In genomic region chr16:75766388-75767249, GRCm38 (mm10) we compare ENCODE assay signal across 8 mouse cellular contexts. TPM values are rescaled to one million over a fixed set of nuclear protein-coding genes. Genes with fewer than 3 reads are reported as not detected.
DNase-seq lines count a peak whose midpoint lies in the region; ATAC-seq and TF ChIP-seq lines count a peak whose summit lies in the region.

Gene Hspa13 (minus strand): TSS chr16:75767104.

- no peak for TF ChIP-seq CTCF in cortical plate, adult 2 months (IDR thresholded peaks at IDR 0.05; ENCODE audit: extremely low read depth, insufficient read depth, low read length)

- H3K4me1 ChIP-seq in cortical plate, adult 2 months (ENCODE audit: control insufficient read depth, insufficient read depth, low read length), result peaks cover 3% of the 10 kb centered on the region; the same call in 1 of the 2 replicates
- peaks cover 33% of the 10 kb centered on the region for H3K4me1 ChIP-seq in megakaryocyte, embryonic 14.5 days

- DNase-seq in gastrocnemius, adult 8-10 months (ENCODE audit: low spot score in 2 of 2), result peak; percentile 93 to 95
- peak; percentile 96 for DNase-seq in hindlimb bud, embryonic 11.5 days (ENCODE audit: extremely low spot score, low read depth, low spot score)
- peak; percentile 93 to 99 for DNase-seq in left cerebral cortex, adult 8-10 months (ENCODE audit: low spot score in 2 of 2)
- DNase-seq in right cerebral cortex, postnatal 10 days (ENCODE audit: low spot score in 2 of 2), result peak; percentile 99
- DNase-seq in urinary bladder, postnatal 25 days (ENCODE audit: low spot score), result peak; percentile 91

- no peaks in the 10 kb centered on the region for H3K27me3 ChIP-seq in megakaryocyte, embryonic 14.5 days (replicated peaks)

- H3K36me3 ChIP-seq in megakaryocyte, embryonic 14.5 days (replicated peaks; ENCODE audit: low read length), result peaks cover 32% of the 10 kb centered on the region

- no peak within 1 kb of the TSS for H3K27ac ChIP-seq in cortical plate, adult 2 months (ENCODE audit: insufficient read depth, low read length)

- ATAC-seq in activated CD4-positive, CD25-positive, alpha-beta regulatory T cell, adult 4 months, result peak; percentile 93

- peak; percentile 75 for TF ChIP-seq POLR2A in cortical plate, adult 2 months (IDR thresholded peaks at IDR 0.05; ENCODE audit: extremely low read depth, insufficient read depth, low read length)

- peak within 1 kb of the TSS; percentile 83 for H3K4me3 ChIP-seq in cortical plate, adult 2 months (ENCODE audit: insufficient read depth, low read length)
- H3K4me3 ChIP-seq in megakaryocyte, embryonic 14.5 days (replicated peaks), result peak within 1 kb of the TSS; percentile 98

- H3K9me3 ChIP-seq in megakaryocyte, embryonic 14.5 days, result no peaks in the 10 kb centered on the region

RNA-seq across cellular contexts. Expression of gene Hspa13, which starts in this region (rescaled TPM):
- polyA plus RNA-seq in activated CD4-positive, CD25-positive, alpha-beta regulatory T cell, adult 4 months (2017; shearing (Covaris generic)), result 10 to 100 TPM; 12.1 to 13.7 TPM
- polyA plus RNA-seq in cortical plate, adult 2 months (2012; rRNA removed), result 16.7 and 16.9 TPM in 2 replicates
- total RNA-seq in gastrocnemius, adult 8-10 months (2022), result 10 to 100 TPM in 1 of 4 experiments, 1 to 10 TPM in 3; 7.5 to 11.8 (median 8.4) TPM
- 10 to 100 TPM; 33.8 to 38.3 (median 35.6) TPM for total RNA-seq in left cerebral cortex, adult 8-10 months (2022)
- 0.62 and 0.81 TPM in 2 replicates for polyA plus RNA-seq in megakaryocyte, embryonic 14.5 days (2012; ENCODE audit: insufficient read depth, low replicate concordance)
